Mouse (Mus musculus) hindbrain, embryonic 14.5 days (tissue): ENCODE measurements at regions not wholly inside any gene's neighbourhood (a gene's known extent, or its start where the extent isn't known, plus 50 kb on each side); places are given as distances from the start of the nearest gene placed in this dataset.
A peak's percentile ranks its signal among the peaks of the same experiment; 100 is the strongest.

Experiments used
- ATAC-seq: fragments of 200-750 bp; cut with Nextera tagmentation; 2 replicates; pipeline ENCODE4 v1.8.0; 2017; ENCODE audit warnings: moderate number of reproducible peaks, mild to moderate bottlenecking, moderate TSS enrichment, moderate library complexity; ENCODE audit not compliant: low FRiP score
- DNase-seq: peaks from one replicate; pipeline ENCODE4 v3.0.0-alpha.2; 2015; ENCODE audit warnings: low spot score
- H3K27ac ChIP-seq: fragments of 300-500 bp; sonication (generic); 2 replicates; pipeline ENCODE4 v1.5.1; 2014; ENCODE audit warnings: mild to moderate bottlenecking, moderate library complexity
- H3K27me3 ChIP-seq: fragments of 300-500 bp; sonication (generic); 2 replicates; pipeline ENCODE4 v1.6.1; 2014; ENCODE audit warnings: mild to moderate bottlenecking, low read length, mixed read lengths; ENCODE audit not compliant: control insufficient read depth, insufficient read depth
- H3K36me3 ChIP-seq: fragments of 300-500 bp; sonication (generic); replicated peaks from 2 replicates; pipeline ENCODE4 v1.6.1; 2014; ENCODE audit not compliant: control insufficient read depth, insufficient read depth
- H3K4me1 ChIP-seq: fragments of 300-500 bp; sonication (generic); replicated peaks from 2 replicates; pipeline ENCODE4 v1.6.1; 2014; ENCODE audit warnings: antibody characterized with exemption, low read length, mixed read lengths; ENCODE audit not compliant: control insufficient read depth, insufficient read depth
- H3K4me2 ChIP-seq: fragments of 300-500 bp; sonication (generic); replicated peaks from 2 replicates; pipeline ENCODE4 v1.6.1; 2014; ENCODE audit warnings: mild to moderate bottlenecking, moderate library complexity
- H3K4me3 ChIP-seq: fragments of 300-500 bp; sonication (generic); replicated peaks from 2 replicates; pipeline ENCODE4 v1.5.1; 2014; ENCODE audit warnings: mild to moderate bottlenecking, low read length
- H3K9ac ChIP-seq: fragments of 300-500 bp; sonication (generic); 2 replicates; pipeline ENCODE4 v1.6.1; 2014
- H3K9me3 ChIP-seq: fragments of 300-500 bp; sonication (generic); 2 replicates; pipeline ENCODE4 v1.6.1; 2016; ENCODE audit warnings: low read length; ENCODE audit not compliant: control insufficient read depth
- WGBS: fragments of 180-500 bp; shearing (Covaris S2); extraction: QIAGEN DNeasy Blood & Tissue Kit; methylation state at CpG from one replicate; pipeline ENCODE4 v1.1.7; 2014; 5-methylcytosine and 5-hydroxymethylcytosine counted together

DNA sequence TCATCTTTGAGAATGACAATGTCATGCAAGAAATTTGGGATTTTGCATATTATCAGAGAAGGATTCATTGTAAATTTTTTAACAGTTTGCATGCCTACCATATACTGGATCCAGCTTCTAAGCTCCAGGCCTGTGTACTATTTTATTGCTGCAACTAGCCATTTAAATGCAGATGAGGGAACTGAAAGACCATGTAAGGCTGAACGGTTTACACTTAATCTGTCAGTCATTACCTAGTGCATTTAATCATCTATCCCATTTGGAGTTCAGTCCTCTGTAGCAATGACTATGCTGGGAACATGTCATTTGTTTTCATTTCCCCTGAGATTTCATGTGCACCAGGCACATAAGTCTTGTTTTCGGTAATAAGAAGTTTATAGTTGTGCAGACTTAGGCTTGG lies 631.8 kb upstream of the Gm21961 start:
- Histone ChIP-seq H3K27me3 (no peaks in the 10 kb centered on the region), H3K36me3 (no peaks in the 10 kb centered on the region), H3K9ac (no peak overlapping the region), H3K4me3 (no peak overlapping the region), H3K4me2 (no peak overlapping the region), H3K9me3 (no peaks in the 10 kb centered on the region), H3K4me1 (no peaks in the 10 kb centered on the region), H3K27ac (no peak overlapping the region)
- DNase-seq (no peak), ATAC-seq (no peak)
- 49% methylated on average over 2 of the region's 2 CpGs for WGBS

DNA sequence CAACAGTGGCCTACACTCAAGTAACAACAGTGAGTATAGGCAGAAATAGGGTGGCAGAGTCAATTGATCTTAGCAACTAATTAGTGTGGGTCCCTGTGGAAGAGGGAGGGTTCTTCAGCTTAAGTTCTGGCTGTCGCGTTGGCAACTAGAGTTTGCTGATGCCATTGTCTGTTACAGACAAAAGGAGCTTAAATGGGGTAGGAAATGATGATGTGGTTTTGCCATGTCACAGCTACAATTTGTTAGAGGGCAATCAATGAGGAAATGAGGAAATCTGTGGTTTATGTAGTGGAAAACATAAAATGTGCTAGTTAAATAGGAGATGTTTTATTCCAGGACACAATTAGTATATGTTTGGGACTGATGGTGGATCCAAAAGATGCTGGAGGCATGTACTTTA lies 624.8 kb upstream of the Gm21961 start:
- Histone ChIP-seq H3K9me3 (no peaks in the 10 kb centered on the region), H3K36me3 (no peaks in the 10 kb centered on the region), H3K4me2 (no peak overlapping the region), H3K4me1 (no peaks in the 10 kb centered on the region), H3K9ac (no peak overlapping the region), H3K27ac (no peak overlapping the region), H3K4me3 (no peak overlapping the region), H3K27me3 (no peaks in the 10 kb centered on the region)
- DNase-seq: no peak
- no peak for ATAC-seq
- 50% methylated on average over 2 of the region's 2 CpGs for WGBS

DNA sequence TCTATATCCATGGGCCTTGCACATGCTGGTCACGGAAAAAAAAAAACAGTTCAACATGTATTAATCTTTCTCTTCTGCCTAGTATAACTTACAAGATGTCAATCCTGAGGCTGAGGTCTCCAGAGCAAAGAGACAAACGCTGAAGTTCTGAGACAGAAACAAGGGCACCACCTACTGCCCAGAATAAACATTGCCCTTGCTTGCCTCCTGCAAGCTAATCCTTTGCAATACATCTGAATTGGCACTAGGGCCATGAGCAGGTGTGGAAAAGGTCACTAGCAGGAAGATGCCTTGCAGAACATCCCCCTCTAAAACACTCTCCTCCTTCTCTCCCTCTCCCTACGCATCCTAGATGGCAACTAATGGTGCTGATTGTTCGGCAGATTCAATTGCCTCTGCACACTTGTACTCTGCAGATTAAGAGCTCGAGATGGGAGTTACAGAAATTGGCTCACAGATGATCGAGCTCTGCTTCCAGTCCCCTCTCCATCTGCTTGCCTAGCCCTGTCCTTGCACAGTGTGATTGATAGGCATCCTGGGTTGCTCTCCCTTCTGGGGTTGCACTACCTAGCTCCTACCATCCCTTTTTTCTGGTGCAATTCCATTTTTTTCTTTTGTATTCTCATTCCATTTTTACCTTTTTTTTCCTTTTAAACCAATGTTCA lies 622.9 kb upstream of the Gm21961 start:
- Histone ChIP-seq H3K27me3 (no peaks in the 10 kb centered on the region), H3K4me1 (no peaks in the 10 kb centered on the region), H3K27ac (no peak overlapping the region), H3K9ac (no peak overlapping the region), H3K4me2 (no peak overlapping the region), H3K4me3 (no peak overlapping the region), H3K9me3 (no peaks in the 10 kb centered on the region), H3K36me3 (no peaks in the 10 kb centered on the region)
- 41% methylated on average over 6 of the region's 6 CpGs for WGBS
- ATAC-seq (peak; percentile 77), DNase-seq (peak; percentile 82)

DNA sequence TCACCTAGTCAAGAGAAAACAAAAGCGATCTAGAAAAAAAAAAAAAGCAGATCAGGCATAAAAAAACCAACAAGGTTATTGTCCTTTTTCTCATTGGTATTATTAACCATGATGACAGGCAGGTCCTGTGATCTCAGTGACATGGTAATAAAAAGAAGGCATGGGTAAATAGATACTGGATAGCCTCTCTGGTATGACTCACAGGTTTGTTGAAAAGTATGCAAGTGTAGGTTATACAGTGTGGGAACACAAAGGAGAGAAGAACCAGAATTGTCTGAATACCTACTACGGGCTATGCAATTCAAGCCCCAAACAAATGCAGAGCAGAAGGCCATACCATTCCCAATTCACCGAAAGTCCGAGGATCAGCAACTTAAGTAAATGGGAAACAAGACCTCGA lies 617.7 kb upstream of the Gm21961 start:
- H3K27ac ChIP-seq: no peak overlapping the region
- 88% methylated on average over 5 of the region's 5 CpGs for WGBS
- no peak overlapping the region for H3K4me3 ChIP-seq
- no peaks in the 10 kb centered on the region for H3K4me1 ChIP-seq
- no peaks in the 10 kb centered on the region for H3K36me3 ChIP-seq
- H3K4me2 ChIP-seq: no peak overlapping the region
- DNase-seq: no peak
- no peaks in the 10 kb centered on the region for H3K27me3 ChIP-seq
- no peaks in the 10 kb centered on the region for H3K9me3 ChIP-seq
- H3K9ac ChIP-seq: no peak overlapping the region
- ATAC-seq: no peak

DNA sequence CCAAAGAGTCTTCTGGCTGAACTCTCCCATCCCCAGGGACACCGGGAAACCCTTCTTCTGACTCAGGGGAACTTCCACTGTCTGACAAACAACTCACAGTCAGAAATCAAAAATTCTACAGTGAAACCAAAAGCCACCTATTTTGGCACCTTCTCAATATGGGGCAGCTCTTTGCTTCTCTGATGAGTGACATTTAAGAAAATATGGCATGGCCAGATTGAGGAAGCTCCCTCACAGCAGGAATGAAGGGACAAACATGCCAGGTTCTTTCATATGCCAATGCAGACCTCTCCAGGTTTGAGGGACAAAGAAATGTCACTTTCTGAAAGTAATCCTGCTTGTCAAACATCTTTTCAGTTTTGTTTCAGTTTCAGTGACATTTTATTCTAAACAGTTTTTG lies 615.8 kb upstream of the Gm21961 start:
- Histone ChIP-seq H3K36me3 (no peaks in the 10 kb centered on the region), H3K27ac (no peak overlapping the region), H3K4me3 (no peak overlapping the region), H3K9ac (no peak overlapping the region), H3K4me1 (no peaks in the 10 kb centered on the region), H3K4me2 (no peak overlapping the region), H3K9me3 (no peaks in the 10 kb centered on the region), H3K27me3 (no peaks in the 10 kb centered on the region)
- DNase-seq: no peak
- WGBS: 84% methylated on average over 1 of the region's 1 CpGs
- no peak for ATAC-seq

DNA sequence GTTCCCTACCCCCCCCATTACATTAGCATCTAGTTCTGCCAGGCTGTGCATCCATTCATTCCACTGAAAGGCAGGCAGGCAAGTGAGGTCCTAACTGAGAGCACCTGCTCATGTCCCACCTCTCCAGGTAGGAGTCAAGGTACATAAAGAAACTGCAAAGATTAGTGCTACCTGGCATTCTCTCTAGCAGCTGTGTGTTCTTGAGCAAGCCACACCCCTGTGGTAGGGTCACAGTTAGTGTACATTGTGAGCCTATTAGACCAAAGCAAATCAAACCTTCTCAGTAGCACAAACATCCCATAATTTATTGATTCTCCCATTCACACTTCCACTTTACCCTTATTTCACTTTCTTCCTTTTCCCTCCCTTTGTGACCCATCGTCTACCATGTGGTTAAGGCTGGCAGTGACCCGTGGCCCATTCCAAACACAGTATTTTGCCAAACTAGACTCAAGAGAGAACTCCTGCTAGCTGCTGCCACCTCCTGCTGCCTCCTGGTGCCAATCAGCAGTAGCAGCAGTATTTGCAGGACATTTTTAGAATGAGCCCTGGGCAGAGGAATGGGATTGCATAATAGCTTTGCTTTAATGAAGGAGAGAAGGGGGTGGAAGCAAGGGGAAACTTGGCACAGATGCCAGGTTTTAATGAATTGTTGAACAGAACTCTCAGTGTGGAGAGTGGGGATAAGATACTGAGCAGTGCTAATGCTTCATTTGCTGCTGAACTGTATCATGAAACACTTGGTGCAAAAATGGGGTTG lies 578.2 kb upstream of the Gm21961 start:
- H3K27me3 ChIP-seq: no peaks in the 10 kb centered on the region
- H3K9ac ChIP-seq: no peak overlapping the region
- H3K4me3 ChIP-seq: no peak overlapping the region
- H3K27ac ChIP-seq: no peak overlapping the region
- no peaks in the 10 kb centered on the region for H3K9me3 ChIP-seq
- DNase-seq (peak; percentile 48), ATAC-seq (peak; percentile 92)
- H3K4me1 ChIP-seq: no peaks in the 10 kb centered on the region
- no peaks in the 10 kb centered on the region for H3K36me3 ChIP-seq
- H3K4me2 ChIP-seq: no peak overlapping the region
- WGBS: 43% methylated on average over 2 of the region's 2 CpGs

DNA sequence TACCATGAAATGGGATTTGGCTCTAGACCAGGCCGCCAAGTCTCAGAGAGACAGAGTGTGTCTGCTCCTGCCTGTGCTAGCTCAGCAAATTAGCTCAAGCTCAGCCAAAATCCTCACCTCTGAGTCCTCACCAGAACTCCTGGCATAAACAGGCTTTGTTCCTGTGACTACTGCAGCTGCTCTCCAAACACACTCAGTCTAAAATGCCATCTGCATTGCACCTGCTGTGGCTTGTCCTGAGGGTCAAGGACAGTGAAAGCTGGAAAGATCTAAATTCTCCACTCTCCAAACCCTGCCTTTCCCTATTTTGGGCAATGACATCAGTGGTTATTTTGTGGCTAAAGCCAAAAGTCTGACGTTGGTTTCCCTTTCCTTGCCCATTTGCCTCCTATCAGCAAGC lies 570.9 kb upstream of the Gm21961 start:
- Histone ChIP-seq H3K9me3 (no peaks in the 10 kb centered on the region), H3K4me2 (no peak overlapping the region), H3K4me1 (no peaks in the 10 kb centered on the region), H3K4me3 (no peak overlapping the region), H3K27me3 (no peaks in the 10 kb centered on the region), H3K27ac (no peak overlapping the region), H3K9ac (no peak overlapping the region), H3K36me3 (no peaks in the 10 kb centered on the region)
- 69% methylated on average over 2 of the region's 2 CpGs for WGBS
- peak; percentile 21; the same call in 1 of the 2 replicates for ATAC-seq
- no peak for DNase-seq

DNA sequence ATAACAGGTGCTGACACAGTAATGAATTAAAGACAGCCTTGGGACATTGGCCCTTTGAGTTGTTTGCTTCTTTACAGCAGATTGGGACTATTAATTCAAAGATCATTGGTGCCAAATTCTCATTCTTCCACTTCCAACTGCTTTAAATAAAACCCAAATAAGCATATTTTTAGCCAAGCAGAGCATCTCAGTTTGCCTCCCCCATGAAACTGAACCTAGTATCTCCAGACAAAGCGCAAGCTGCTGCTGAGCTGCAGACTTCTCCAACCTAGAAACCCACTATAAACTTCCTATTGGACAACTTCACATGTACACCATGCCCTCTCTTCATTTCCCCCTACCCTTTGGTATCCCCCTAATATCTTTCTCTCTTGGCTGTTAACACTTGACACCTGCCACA lies 564.6 kb upstream of the Gm21961 start:
- Histone ChIP-seq H3K4me1 (no peaks in the 10 kb centered on the region), H3K36me3 (no peaks in the 10 kb centered on the region), H3K4me3 (no peak overlapping the region), H3K4me2 (no peak overlapping the region), H3K9ac (no peak overlapping the region), H3K27me3 (no peaks in the 10 kb centered on the region), H3K9me3 (no peaks in the 10 kb centered on the region), H3K27ac (no peak overlapping the region)
- DNase-seq: no peak
- ATAC-seq: no peak
- 90% methylated on average over 1 of the region's 1 CpGs for WGBS

DNA sequence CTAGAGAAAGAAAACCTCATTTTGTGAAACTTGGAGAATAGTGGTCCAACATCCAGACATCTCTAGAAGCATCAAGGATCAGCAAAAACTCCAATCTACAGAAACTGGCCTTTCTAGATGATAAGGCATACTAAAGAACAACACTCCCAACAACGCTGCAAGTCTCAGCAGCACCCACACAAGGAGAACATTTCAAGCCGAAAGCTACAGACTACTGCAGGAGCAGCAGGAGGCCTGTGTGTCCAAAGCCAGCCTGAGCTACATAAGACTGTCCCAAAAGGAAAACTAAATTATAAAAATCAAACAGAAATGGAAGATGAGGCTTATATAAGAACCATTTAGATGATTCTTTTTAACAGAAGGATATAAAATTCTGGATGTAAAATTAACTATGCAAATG lies 553.2 kb upstream of the Gm21961 start:
- Histone ChIP-seq H3K27ac (no peak overlapping the region), H3K9ac (no peak overlapping the region), H3K4me2 (no peak overlapping the region), H3K9me3 (no peaks in the 10 kb centered on the region), H3K27me3 (no peaks in the 10 kb centered on the region), H3K36me3 (no peaks in the 10 kb centered on the region), H3K4me1 (no peaks in the 10 kb centered on the region), H3K4me3 (no peak overlapping the region)
- ATAC-seq: no peak
- WGBS: 89% methylated on average over 2 of the region's 2 CpGs
- no peak for DNase-seq
